Mouse (Mus musculus): ENCODE data around the gene Yap1. TPM values are rescaled to one million over a fixed set of nuclear protein-coding genes. Genes with fewer than 3 reads are reported as not detected.

The Yap1 gene
- polyA plus RNA-seq (2015; fragmentation: Illumina TruSeq; extraction: RNeasy Lipid Tissue Mini Kit (QIAGEN cat#74804); ENCODE audit: insufficient read depth, low read depth, low replicate concordance): 9.6 TPM

DNA sequence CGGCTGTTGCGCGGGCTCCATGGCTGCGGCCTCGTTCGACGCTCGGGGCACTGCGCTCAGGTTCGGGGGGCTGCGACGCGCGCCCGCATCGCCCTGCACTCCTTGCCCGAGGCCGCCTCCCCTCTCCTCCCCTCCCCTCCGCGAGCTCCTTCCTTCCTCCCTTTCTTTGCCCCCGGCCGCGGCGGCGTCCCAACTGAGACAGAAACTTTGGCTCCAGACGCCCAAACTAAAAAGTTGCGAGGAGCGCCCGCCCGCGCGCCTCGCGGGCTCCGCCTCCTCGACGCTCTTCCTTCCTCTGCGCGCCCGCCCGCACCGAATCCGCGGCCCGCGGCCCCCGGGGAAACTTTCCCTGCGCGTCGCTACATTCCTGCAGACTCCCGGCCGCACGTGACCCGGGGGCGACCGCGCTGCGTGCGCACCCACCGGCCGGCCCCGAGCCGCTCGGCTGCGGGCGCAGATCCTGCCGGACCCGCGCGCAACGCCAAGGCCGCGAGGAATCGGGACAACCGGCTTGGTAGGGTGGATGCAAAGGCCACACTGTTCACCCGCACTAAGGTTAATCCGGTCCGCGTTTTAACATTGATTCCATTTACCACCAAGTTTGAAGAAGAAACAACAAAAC lies at the start of gene Yap1:
Yap1 (minus strand) TSS at position 227 of the 622 bp plus-strand sequence.

GRCm38 (mm10) chr9:8042338-8043043 lies 38.1 kb upstream of the Yap1 start, which contains the start of gene Cfap300:
Cfap300 (minus strand) TSS chr9:8042823.

Other genes starting within 250 kb of the Yap1 start
- gene Tmem123, start 240.6 kb downstream of the Yap1 start, polyA plus RNA-seq (2015; fragmentation: Illumina TruSeq; extraction: RNeasy Lipid Tissue Mini Kit (QIAGEN cat#74804); ENCODE audit: insufficient read depth, low read depth, low replicate concordance): 11.1 TPM
- gene Birc2, start 167.5 kb downstream of the Yap1 start, polyA plus RNA-seq (2015; fragmentation: Illumina TruSeq; extraction: RNeasy Lipid Tissue Mini Kit (QIAGEN cat#74804); ENCODE audit: insufficient read depth, low read depth, low replicate concordance): 15.7 TPM
- 7.4 TPM for gene Birc3, start 131.4 kb downstream of the Yap1 start, polyA plus RNA-seq (2015; fragmentation: Illumina TruSeq; extraction: RNeasy Lipid Tissue Mini Kit (QIAGEN cat#74804); ENCODE audit: insufficient read depth, low read depth, low replicate concordance)
- gene Cfap300, start 38.2 kb upstream of the Yap1 start, polyA plus RNA-seq (2015; fragmentation: Illumina TruSeq; extraction: RNeasy Lipid Tissue Mini Kit (QIAGEN cat#74804); ENCODE audit: insufficient read depth, low read depth, low replicate concordance): not detected
- 1.3 TPM for gene Cep126, start 129.7 kb upstream of the Yap1 start, polyA plus RNA-seq (2015; fragmentation: Illumina TruSeq; extraction: RNeasy Lipid Tissue Mini Kit (QIAGEN cat#74804); ENCODE audit: insufficient read depth, low read depth, low replicate concordance)

Measured in pancreas, adult 10 weeks (tissue).